Mouse (Mus musculus) heart, embryonic 14.5 days (tissue): ENCODE measurements around the gene Kctd15. TPM values are rescaled to one million over a fixed set of nuclear protein-coding genes. Genes with fewer than 3 reads are reported as not detected.

ENCODE experiments used
- ATAC-seq: fragments of 200-750 bp; cut with Nextera tagmentation; 2 replicates; pipeline ENCODE4 v1.8.0; 2017; ENCODE audit warnings: low read depth, moderate TSS enrichment; ENCODE audit not compliant: insufficient number of reproducible peaks, insufficient read depth, low FRiP score
- H3K27ac ChIP-seq, 2 experiments: fragments of 200-500 bp in 1 of 2; fragments of 300-500 bp in 1 of 2; sonication (generic) in 1 of 2; replicated peaks in 1 of 2; 2 replicates each; pipeline ENCODE4 v1.5.1; 2012 to 2014; ENCODE audit warnings: low read depth in 2 of 2, low read length in 2 of 2, control low read depth in 1 of 2, mild to moderate bottlenecking in 1 of 2, mixed read lengths in 1 of 2; ENCODE audit not compliant: control insufficient read depth in 1 of 2, insufficient read depth in 1 of 2
- H3K27me3 ChIP-seq: fragments of 300-500 bp; sonication (generic); 2 replicates; pipeline ENCODE4 v1.6.1; 2014; ENCODE audit warnings: mild to moderate bottlenecking, low read length, control low read depth; ENCODE audit not compliant: control insufficient read depth, insufficient read depth
- H3K36me3 ChIP-seq: fragments of 300-500 bp; sonication (generic); 2 replicates; pipeline ENCODE4 v1.6.1; 2014; ENCODE audit warnings: mild to moderate bottlenecking, control low read depth, low read length, mixed read lengths; ENCODE audit not compliant: control insufficient read depth, insufficient read depth
- H3K4me1 ChIP-seq, 2 experiments: fragments of 200-500 bp in 1 of 2; fragments of 300-500 bp in 1 of 2; sonication (generic) in 1 of 2; 2 replicates each; pipeline ENCODE4 v1.6.1; 2012 to 2014; ENCODE audit warnings: low read length in 2 of 2, control low read depth in 1 of 2, mixed read lengths in 1 of 2; ENCODE audit not compliant: control insufficient read depth in 2 of 2, insufficient read depth in 2 of 2
- H3K4me2 ChIP-seq: fragments of 300-500 bp; sonication (generic); 2 replicates; pipeline ENCODE4 v1.6.1; 2014; ENCODE audit warnings: mild to moderate bottlenecking, low read length
- H3K4me3 ChIP-seq, 2 experiments: fragments of 200-500 bp in 1 of 2; fragments of 300-500 bp in 1 of 2; sonication (generic) in 1 of 2; 2 replicates each; pipeline ENCODE4 v1.5.1; 2012 to 2014; ENCODE audit warnings: low read length in 2 of 2, mild to moderate bottlenecking in 2 of 2, control low read depth in 1 of 2, low read depth in 1 of 2, moderate library complexity in 1 of 2; ENCODE audit not compliant: control insufficient read depth in 1 of 2, insufficient read depth in 1 of 2
- H3K9ac ChIP-seq: fragments of 300-500 bp; sonication (generic); 2 replicates; pipeline ENCODE4 v1.6.1; 2014; ENCODE audit warnings: mild to moderate bottlenecking, low read length
- H3K9me3 ChIP-seq: fragments of 300-500 bp; sonication (generic); 2 replicates; pipeline ENCODE4 v1.6.1; 2016; ENCODE audit warnings: low read length, control low read depth; ENCODE audit not compliant: control insufficient read depth
- WGBS: fragments of 180-500 bp; shearing (Covaris S2); extraction: QIAGEN DNeasy Blood & Tissue Kit; methylation state at CpG from one replicate; pipeline ENCODE4 v1.1.7; 2014; 5-methylcytosine and 5-hydroxymethylcytosine counted together
- polyA plus RNA-seq: library from polyadenylated mRNA; unstranded; fragments of >200 nt; fragmentation: Nextera tagmentation; extraction: Ambion mirVana; gene quantifications from 2 replicates; pipeline ENCODE4 v1.2.1, GENCODE M21; 2014

The Kctd15 gene
- polyA plus RNA-seq, 1 experiment from 2014 or later, result 1.7 TPM

- 73% methylated on average over 6 of the region's 6 CpGs for WGBS
- H3K36me3 ChIP-seq, result peaks cover 16% of the 10 kb centered on the region; the same call in 1 of the 2 replicates
- no peak overlapping the region for H3K4me2 ChIP-seq
- H3K9ac ChIP-seq, result no peak overlapping the region
- H3K9me3 ChIP-seq, result no peaks in the 10 kb centered on the region
- H3K4me3 ChIP-seq, result no peak overlapping the region
- ATAC-seq, result no peak
- peaks cover 8 to 9% of the 10 kb centered on the region in 2 experiments; a peak in 2 of 4 replicates for H3K4me1 ChIP-seq
- H3K27me3 ChIP-seq, result no peaks in the 10 kb centered on the region
- H3K27ac ChIP-seq, result no peak overlapping the region
Measured at GRCm38 (mm10) chr7:34643329-34643728, 13.2 kb downstream of the Kctd15 start.

- no peak overlapping the region for H3K27ac ChIP-seq
- peaks cover 16% of the 10 kb centered on the region; the same call in 1 of the 2 replicates for H3K36me3 ChIP-seq
- peaks cover 3 to 4% of the 10 kb centered on the region in 2 experiments; a peak in 2 of 4 replicates for H3K4me1 ChIP-seq
- H3K9ac ChIP-seq, result no peak overlapping the region
- H3K9me3 ChIP-seq, result no peaks in the 10 kb centered on the region
- 65% methylated on average over 13 of the region's 13 CpGs for WGBS
- no peaks in the 10 kb centered on the region for H3K27me3 ChIP-seq
- no peak overlapping the region for H3K4me3 ChIP-seq
- no peak overlapping the region for H3K4me2 ChIP-seq
- no peak for ATAC-seq
Measured at GRCm38 (mm10) chr7:34641968-34642367, 14.6 kb downstream of the Kctd15 start.

GRCm38 (mm10) chr7:34639798-34640197, 16.7 kb downstream of the Kctd15 start:
- no peak overlapping the region for H3K4me3 ChIP-seq
- H3K4me2 ChIP-seq, result no peak overlapping the region
- no peaks in the 10 kb centered on the region for H3K9me3 ChIP-seq
- peaks cover 0 to 4% of the 10 kb centered on the region in 2 experiments; a peak in 1 of 4 replicates for H3K4me1 ChIP-seq
- ATAC-seq, result no peak
- H3K9ac ChIP-seq, result no peak overlapping the region
- H3K27me3 ChIP-seq, result no peaks in the 10 kb centered on the region
- peaks cover 15% of the 10 kb centered on the region; the same call in 1 of the 2 replicates for H3K36me3 ChIP-seq
- H3K27ac ChIP-seq, result no peak overlapping the region
- WGBS, result 91% methylated on average over 11 of the region's 11 CpGs

- Histone ChIP-seq H3K27me3 (no peaks in the 10 kb centered on the region), H3K36me3 (peaks cover 10% of the 10 kb centered on the region; the same call in 1 of the 2 replicates), H3K4me2 (no peak overlapping the region), H3K27ac (no peak overlapping the region), H3K9me3 (no peaks in the 10 kb centered on the region), H3K4me1 (no peaks in the 10 kb centered on the region; a peak in 1 of 4 replicates), H3K4me3 (no peak overlapping the region), H3K9ac (no peak overlapping the region)
- no peak for ATAC-seq
- 70% methylated on average over 4 of the region's 4 CpGs for WGBS
Measured at GRCm38 (mm10) chr7:34636661-34637060, 19.9 kb downstream of the Kctd15 start.

- peaks cover 2 to 6% of the 10 kb centered on the region in 2 experiments; a peak in 2 of 4 replicates for H3K4me1 ChIP-seq
- H3K4me3 ChIP-seq, result no peak overlapping the region
- H3K27ac ChIP-seq, result no peak overlapping the region
- H3K27me3 ChIP-seq, result no peaks in the 10 kb centered on the region
- WGBS, result 75% methylated on average over 10 of the region's 10 CpGs
- no peaks in the 10 kb centered on the region for H3K36me3 ChIP-seq
- H3K4me2 ChIP-seq, result no peak overlapping the region
- ATAC-seq, result no peak
- no peak overlapping the region for H3K9ac ChIP-seq
- H3K9me3 ChIP-seq, result no peaks in the 10 kb centered on the region
Measured at GRCm38 (mm10) chr7:34632966-34633742, 23.4 kb downstream of the Kctd15 start.

- Histone ChIP-seq H3K27ac (peak overlapping the region; percentile 23 to 53; a peak in 3 of 4 replicates), H3K4me2 (peak overlapping the region; percentile 88), H3K27me3 (no peaks in the 10 kb centered on the region), H3K9me3 (no peaks in the 10 kb centered on the region), H3K4me3 (peak overlapping the region; percentile 37 to 40), H3K4me1 (peaks cover 2 to 6% of the 10 kb centered on the region in 2 experiments; a peak in 2 of 4 replicates), H3K9ac (peak overlapping the region; percentile 69), H3K36me3 (no peaks in the 10 kb centered on the region)
- ATAC-seq, result peak; percentile 77
- under 1% methylated on average over 33 of the region's 34 CpGs for WGBS
Measured at GRCm38 (mm10) chr7:34630211-34631085, 26.1 kb downstream of the Kctd15 start.

GRCm38 (mm10) chr7:34629702-34630210, 26.8 kb downstream of the Kctd15 start:
- Histone ChIP-seq H3K9ac (peak overlapping the region; percentile 69), H3K27me3 (no peaks in the 10 kb centered on the region), H3K36me3 (no peaks in the 10 kb centered on the region), H3K9me3 (no peaks in the 10 kb centered on the region), H3K4me2 (peak overlapping the region; percentile 88), H3K4me1 (peaks cover 2 to 6% of the 10 kb centered on the region in 2 experiments; a peak in 2 of 4 replicates), H3K4me3 (peak overlapping the region; percentile 37 to 40), H3K27ac (peak overlapping the region; percentile 23 to 53; a peak in 3 of 4 replicates)
- peak; percentile 36; the same call in 1 of the 2 replicates for ATAC-seq
- WGBS, result 48% methylated on average over 8 of the region's 8 CpGs
